Mouse (Mus musculus) CD4-positive, CD25-positive, alpha-beta regulatory T cell (primary cell): ENCODE measurements around the gene Scgb2b26. TPM values are rescaled to one million over a fixed set of nuclear protein-coding genes. Genes with fewer than 3 reads are reported as not detected.

Experiments
- polyA plus RNA-seq: library from polyadenylated mRNA; unstranded; fragments of 100-300 nt; shearing (Covaris generic); gene quantifications from one replicate; pipeline ENCODE4 v1.2.1, GENCODE M21; 2017

Scgb2b26 gene
- polyA plus RNA-seq: not detected

GRCm38 (mm10) chr7:33944940-33945339, at the start of gene Scgb2b26:
TSS of gene Scgb2b26 (minus strand) at chr7:33945040.

Other genes starting within 250 kb of the Scgb2b26 start
- not detected for gene Scgb2b24, start 205.7 kb downstream of the Scgb2b26 start, polyA plus RNA-seq
- not detected for gene Scgb1b24, start 201.2 kb downstream of the Scgb2b26 start, polyA plus RNA-seq
- not detected for gene Scgb2b27, start 68.9 kb upstream of the Scgb2b26 start, polyA plus RNA-seq
- not detected for gene Scgb1b27, start 76.4 kb upstream of the Scgb2b26 start, polyA plus RNA-seq
- gene Scgb1b30, start 150.4 kb upstream of the Scgb2b26 start, polyA plus RNA-seq: not detected
- gene Wtip, start 188.2 kb upstream of the Scgb2b26 start, polyA plus RNA-seq: not detected
- 145 TPM for gene Uba2, start 224.6 kb upstream of the Scgb2b26 start, polyA plus RNA-seq